Mouse (Mus musculus) megakaryocyte, embryonic 14.5 days (primary cell): Measurements from ENCODE around the gene Dnaaf1.

ENCODE experiments used
- FLI1 ChIP-seq: IDR thresholded peaks from 2 replicates; pipeline ENCODE4 v1.6.1; 2012; ENCODE audit warnings: low read length, inconsistent platforms, mixed read lengths
- GATA1 ChIP-seq: IDR thresholded peaks from 3 replicates; pipeline ENCODE4 v1.6.1; 2012; ENCODE audit warnings: mixed read lengths, low read length, inconsistent platforms, borderline replicate concordance

GRCm38 (mm10) chr8:119569881-119570280 is 5.2 kb upstream of the Dnaaf1 start:
- no peak for TF ChIP-seq GATA1
- TF ChIP-seq FLI1, result no peak
